Mouse (Mus musculus): ENCODE results near the gene Hspa12b. TPM values are rescaled to one million over a fixed set of nuclear protein-coding genes. Genes with fewer than 3 reads are reported as not detected.

The Hspa12b gene
- polyA plus RNA-seq, 1 experiment from 2014 or later: 6.3 TPM

- no peaks in the 10 kb centered on the region for H3K9me3 ChIP-seq (ENCODE audit: control insufficient read depth, low read length)
- H3K4me2 ChIP-seq (ENCODE audit: low read length): peak overlapping the region; percentile 47
- H3K4me1 ChIP-seq (ENCODE audit: control insufficient read depth in 2 of 2, insufficient read depth in 2 of 2, low read length in 2 of 2): peaks cover 11 to 19% of the 10 kb centered on the region in 2 experiments
- H3K27me3 ChIP-seq (ENCODE audit: control insufficient read depth, insufficient read depth, low read length): no peaks in the 10 kb centered on the region
- H3K27ac ChIP-seq (replicated peaks in 1 of 2; ENCODE audit: control insufficient read depth in 1 of 2, insufficient read depth in 1 of 2, low read depth in 2 of 2, low read length in 2 of 2): no peak overlapping the region
- H3K4me3 ChIP-seq (ENCODE audit: control insufficient read depth in 1 of 2, insufficient read depth in 1 of 2, low read depth in 1 of 2, low read length in 2 of 2): no peak overlapping the region
- peak overlapping the region; percentile 50; the same call in 1 of the 2 replicates for H3K9ac ChIP-seq (ENCODE audit: low read length)
- 67% methylated on average over 22 of the region's 22 CpGs for WGBS
- no peak for ATAC-seq (ENCODE audit: insufficient number of reproducible peaks, insufficient read depth, low FRiP score, low read depth)
- peaks cover 78% of the 10 kb centered on the region for H3K36me3 ChIP-seq (ENCODE audit: control insufficient read depth, insufficient read depth, low read length)
Measured at GRCm38 (mm10) chr2:131143007-131143780, 16.1 kb downstream of the Hspa12b start.

DNA sequence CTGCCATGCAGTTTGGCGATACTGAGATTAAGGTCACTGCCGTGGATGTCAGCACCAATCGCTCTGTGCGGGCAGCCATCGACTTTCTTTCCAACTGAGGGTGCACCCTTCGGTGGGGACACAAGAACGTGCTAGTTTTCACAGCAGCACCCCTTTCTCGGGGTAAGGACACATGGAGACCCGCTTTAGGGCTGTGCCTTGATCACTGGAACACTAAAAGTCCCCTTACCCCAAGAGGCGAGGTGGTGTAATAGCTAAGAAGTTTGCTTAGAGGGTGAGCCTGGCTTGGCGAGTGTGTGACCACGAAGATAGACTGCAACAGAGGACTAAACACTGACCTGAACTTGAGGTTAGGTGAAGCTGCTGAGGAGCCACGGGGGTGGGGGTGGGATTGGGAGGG is 18.0 kb downstream of the Hspa12b start:
- Histone ChIP-seq H3K4me3 (ENCODE audit: control insufficient read depth in 1 of 2, insufficient read depth in 1 of 2, low read depth in 1 of 2, low read length in 2 of 2) (no peak overlapping the region), H3K27ac (replicated peaks in 1 of 2; ENCODE audit: control insufficient read depth in 1 of 2, insufficient read depth in 1 of 2, low read depth in 2 of 2, low read length in 2 of 2) (no peak overlapping the region), H3K4me2 (ENCODE audit: low read length) (no peak overlapping the region), H3K36me3 (ENCODE audit: control insufficient read depth, insufficient read depth, low read length) (peaks cover 90% of the 10 kb centered on the region), H3K9me3 (ENCODE audit: control insufficient read depth, low read length) (no peaks in the 10 kb centered on the region), H3K4me1 (ENCODE audit: control insufficient read depth in 2 of 2, insufficient read depth in 2 of 2, low read length in 2 of 2) (peaks cover 8 to 12% of the 10 kb centered on the region in 2 experiments), H3K27me3 (ENCODE audit: control insufficient read depth, insufficient read depth, low read length) (no peaks in the 10 kb centered on the region), H3K9ac (ENCODE audit: low read length) (no peak overlapping the region)
- WGBS: 51% methylated on average over 13 of the region's 13 CpGs
- ATAC-seq (ENCODE audit: insufficient number of reproducible peaks, insufficient read depth, low FRiP score, low read depth): no peak

DNA sequence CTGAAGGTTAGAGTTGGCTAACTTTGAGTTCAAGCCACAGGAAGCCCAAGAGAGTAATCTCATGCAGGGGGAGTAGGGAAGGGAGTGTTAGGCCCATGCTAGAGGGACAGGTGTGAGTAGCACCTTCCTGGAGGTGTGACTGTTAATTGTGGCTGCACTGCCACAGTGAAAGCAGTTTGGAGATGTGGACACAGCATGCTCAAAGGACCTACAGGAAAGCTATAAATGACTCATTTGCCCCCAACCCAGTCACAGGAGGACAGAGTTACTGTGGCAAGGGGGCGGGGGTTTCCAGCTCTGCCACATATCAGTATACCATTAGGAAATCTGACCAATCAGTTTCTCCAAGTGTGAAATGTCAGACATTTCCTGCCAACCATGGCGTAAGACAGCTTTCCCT is 18.5 kb downstream of the Hspa12b start:
- WGBS: 80% methylated on average over 2 of the region's 2 CpGs
- H3K4me3 ChIP-seq (ENCODE audit: control insufficient read depth in 1 of 2, insufficient read depth in 1 of 2, low read depth in 1 of 2, low read length in 2 of 2): no peak overlapping the region
- H3K4me1 ChIP-seq (ENCODE audit: control insufficient read depth in 2 of 2, insufficient read depth in 2 of 2, low read length in 2 of 2): peaks cover 4 to 10% of the 10 kb centered on the region in 2 experiments
- H3K4me2 ChIP-seq (ENCODE audit: low read length): no peak overlapping the region
- H3K36me3 ChIP-seq (ENCODE audit: control insufficient read depth, insufficient read depth, low read length): peaks cover 94% of the 10 kb centered on the region
- no peak for ATAC-seq (ENCODE audit: insufficient number of reproducible peaks, insufficient read depth, low FRiP score, low read depth)
- no peak overlapping the region for H3K27ac ChIP-seq (replicated peaks in 1 of 2; ENCODE audit: control insufficient read depth in 1 of 2, insufficient read depth in 1 of 2, low read depth in 2 of 2, low read length in 2 of 2)
- H3K27me3 ChIP-seq (ENCODE audit: control insufficient read depth, insufficient read depth, low read length): no peaks in the 10 kb centered on the region
- H3K9ac ChIP-seq (ENCODE audit: low read length): no peak overlapping the region
- H3K9me3 ChIP-seq (ENCODE audit: control insufficient read depth, low read length): no peaks in the 10 kb centered on the region

DNA sequence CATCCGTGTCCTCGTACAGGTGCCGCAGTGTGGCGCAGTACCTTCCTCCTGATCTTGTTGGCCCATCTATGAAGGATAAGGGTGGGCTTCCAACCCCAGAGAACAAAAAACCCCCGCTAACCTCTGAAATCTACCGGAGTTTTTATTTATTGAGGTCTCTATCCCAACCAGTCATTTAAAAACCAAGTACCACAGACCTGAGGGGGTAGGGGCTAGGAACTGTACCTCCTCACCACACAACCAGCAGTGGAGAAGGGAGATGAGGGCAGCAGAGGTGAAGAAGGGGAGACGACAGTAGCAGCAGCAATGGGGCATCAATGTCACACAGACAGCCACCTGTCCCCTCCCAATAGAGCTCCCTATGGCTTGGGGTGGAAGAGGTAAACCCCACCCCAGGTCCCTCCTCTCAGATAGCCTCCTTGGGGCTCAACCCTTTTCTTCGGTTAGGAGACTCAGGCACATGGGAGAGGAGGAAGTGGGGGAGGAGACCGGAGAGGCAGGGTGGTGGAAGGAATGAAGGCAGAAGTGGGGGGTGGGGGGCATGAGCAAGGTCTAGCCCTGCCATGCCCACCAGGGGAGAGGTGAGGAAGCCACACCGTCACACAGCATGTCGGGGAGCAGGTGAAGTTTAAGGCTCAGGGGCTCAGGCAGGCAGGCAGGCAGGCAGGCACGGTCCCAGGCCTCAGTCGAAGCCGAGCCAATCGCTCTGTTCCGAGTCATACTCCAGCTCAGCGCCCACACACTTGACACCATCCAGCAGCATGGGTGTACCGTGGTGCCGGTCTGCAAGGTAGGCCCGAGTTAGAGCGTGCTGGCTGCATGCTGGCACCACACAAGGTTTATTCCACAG is 19.3 kb downstream of the Hspa12b start:
- H3K4me3 ChIP-seq (ENCODE audit: control insufficient read depth in 1 of 2, insufficient read depth in 1 of 2, low read depth in 1 of 2, low read length in 2 of 2): no peak overlapping the region
- no peak overlapping the region for H3K27ac ChIP-seq (replicated peaks in 1 of 2; ENCODE audit: control insufficient read depth in 1 of 2, insufficient read depth in 1 of 2, low read depth in 2 of 2, low read length in 2 of 2)
- 81% methylated on average over 21 of the region's 21 CpGs for whole genome bisulfite sequencing
- no peaks in the 10 kb centered on the region for H3K9me3 ChIP-seq (ENCODE audit: control insufficient read depth, low read length)
- no peak overlapping the region for H3K9ac ChIP-seq (ENCODE audit: low read length)
- peaks cover 96% of the 10 kb centered on the region for H3K36me3 ChIP-seq (ENCODE audit: control insufficient read depth, insufficient read depth, low read length)
- no peaks in the 10 kb centered on the region for H3K27me3 ChIP-seq (ENCODE audit: control insufficient read depth, insufficient read depth, low read length)
- no peak overlapping the region for H3K4me2 ChIP-seq (ENCODE audit: low read length)
- no peak for ATAC-seq (ENCODE audit: insufficient number of reproducible peaks, insufficient read depth, low FRiP score, low read depth)
- peaks cover 0 to 5% of the 10 kb centered on the region in 2 experiments; a peak in 1 of 4 replicates for H3K4me1 ChIP-seq (ENCODE audit: control insufficient read depth in 2 of 2, insufficient read depth in 2 of 2, low read length in 2 of 2)

GRCm38 (mm10) chr2:131147043-131147365 is 19.9 kb downstream of the Hspa12b start:
- Histone ChIP-seq H3K9me3 (ENCODE audit: control insufficient read depth, low read length) (no peaks in the 10 kb centered on the region), H3K4me3 (ENCODE audit: control insufficient read depth in 1 of 2, insufficient read depth in 1 of 2, low read depth in 1 of 2, low read length in 2 of 2) (no peak overlapping the region), H3K9ac (ENCODE audit: low read length) (no peak overlapping the region), H3K27ac (replicated peaks in 1 of 2; ENCODE audit: control insufficient read depth in 1 of 2, insufficient read depth in 1 of 2, low read depth in 2 of 2, low read length in 2 of 2) (no peak overlapping the region), H3K4me1 (ENCODE audit: control insufficient read depth in 2 of 2, insufficient read depth in 2 of 2, low read length in 2 of 2) (peaks cover 0 to 5% of the 10 kb centered on the region in 2 experiments; a peak in 1 of 4 replicates), H3K36me3 (ENCODE audit: control insufficient read depth, insufficient read depth, low read length) (peaks cover 96% of the 10 kb centered on the region), H3K4me2 (ENCODE audit: low read length) (no peak overlapping the region), H3K27me3 (ENCODE audit: control insufficient read depth, insufficient read depth, low read length) (no peaks in the 10 kb centered on the region)
- 90% methylated on average over 8 of the region's 8 CpGs for WGBS
- no peak for ATAC-seq (ENCODE audit: insufficient number of reproducible peaks, insufficient read depth, low FRiP score, low read depth)

DNA sequence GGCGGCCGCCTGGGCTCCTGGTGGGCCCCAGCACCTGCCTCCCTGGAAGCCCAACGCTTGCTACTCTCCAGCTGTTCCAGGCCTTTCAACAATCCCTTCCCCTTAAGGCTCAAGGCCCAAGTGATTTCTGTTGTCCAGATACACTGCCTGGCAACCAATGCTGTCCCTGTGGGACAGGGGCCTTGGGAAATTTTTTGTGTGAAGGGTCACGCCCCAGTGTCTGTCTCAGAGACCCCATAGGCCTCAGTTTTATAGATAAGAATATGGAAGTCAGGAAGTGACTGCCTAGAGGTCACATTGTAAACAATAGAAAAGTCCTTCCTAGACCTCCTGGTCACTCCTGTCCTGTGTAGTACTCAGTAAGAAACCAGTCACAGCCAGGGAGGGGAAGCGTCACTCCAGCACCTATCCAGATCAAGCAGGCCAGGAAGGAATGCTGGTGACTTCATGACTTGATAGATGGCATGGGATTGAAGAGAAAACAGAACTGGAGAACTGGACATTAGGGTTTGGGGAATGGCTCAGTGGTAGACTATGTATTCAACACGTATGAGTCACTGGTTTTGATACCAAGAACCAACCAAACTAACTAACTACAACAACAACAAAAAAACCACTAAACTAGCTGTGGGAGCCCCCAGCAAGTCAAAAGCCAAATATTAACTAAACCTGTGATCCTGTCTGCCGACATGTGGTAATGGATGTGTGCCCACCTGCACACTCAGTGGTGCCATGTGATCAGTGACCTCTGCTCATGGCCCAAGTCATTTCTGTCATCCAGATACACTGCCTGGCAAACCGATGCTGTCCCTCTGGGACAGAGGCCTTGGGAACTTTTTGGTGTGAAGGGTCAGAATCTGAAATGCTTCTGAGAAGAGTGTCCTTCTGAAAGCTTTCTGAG is 21.5 kb downstream of the Hspa12b start:
- Histone ChIP-seq H3K9ac (ENCODE audit: low read length) (no peak overlapping the region), H3K27me3 (ENCODE audit: control insufficient read depth, insufficient read depth, low read length) (no peaks in the 10 kb centered on the region), H3K36me3 (ENCODE audit: control insufficient read depth, insufficient read depth, low read length) (peaks cover 97% of the 10 kb centered on the region), H3K9me3 (ENCODE audit: control insufficient read depth, low read length) (no peaks in the 10 kb centered on the region), H3K4me1 (ENCODE audit: control insufficient read depth in 2 of 2, insufficient read depth in 2 of 2, low read length in 2 of 2) (peaks cover 0 to 2% of the 10 kb centered on the region in 2 experiments; a peak in 1 of 4 replicates), H3K4me2 (ENCODE audit: low read length) (no peak overlapping the region), H3K4me3 (ENCODE audit: control insufficient read depth in 1 of 2, insufficient read depth in 1 of 2, low read depth in 1 of 2, low read length in 2 of 2) (no peak overlapping the region), H3K27ac (replicated peaks in 1 of 2; ENCODE audit: control insufficient read depth in 1 of 2, insufficient read depth in 1 of 2, low read depth in 2 of 2, low read length in 2 of 2) (no peak overlapping the region)
- no peak for ATAC-seq (ENCODE audit: insufficient number of reproducible peaks, insufficient read depth, low FRiP score, low read depth)
- 68% methylated on average over 8 of the region's 8 CpGs for WGBS

DNA sequence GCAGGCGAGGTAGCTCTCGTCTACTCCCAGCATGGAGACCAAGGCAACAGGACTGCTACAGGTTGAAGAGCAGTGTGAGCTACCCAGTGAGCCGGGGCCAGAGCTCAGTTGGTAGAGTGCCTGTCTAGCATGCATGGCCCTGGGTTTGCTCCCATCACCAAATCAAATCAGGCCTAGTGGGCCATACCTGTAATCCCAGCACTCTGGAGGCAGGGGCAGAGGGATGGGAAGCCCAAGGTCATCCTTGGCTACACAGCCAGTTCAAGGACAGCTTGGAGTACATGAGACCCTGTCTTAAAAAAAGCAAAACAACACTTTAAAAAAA is 22.1 kb downstream of the Hspa12b start:
- Histone ChIP-seq H3K4me1 (ENCODE audit: control insufficient read depth in 2 of 2, insufficient read depth in 2 of 2, low read length in 2 of 2) (peaks cover 0 to 2% of the 10 kb centered on the region in 2 experiments; a peak in 1 of 4 replicates), H3K27me3 (ENCODE audit: control insufficient read depth, insufficient read depth, low read length) (no peaks in the 10 kb centered on the region), H3K9me3 (ENCODE audit: control insufficient read depth, low read length) (no peaks in the 10 kb centered on the region), H3K4me3 (ENCODE audit: control insufficient read depth in 1 of 2, insufficient read depth in 1 of 2, low read depth in 1 of 2, low read length in 2 of 2) (no peak overlapping the region), H3K4me2 (ENCODE audit: low read length) (no peak overlapping the region), H3K9ac (ENCODE audit: low read length) (no peak overlapping the region), H3K27ac (replicated peaks in 1 of 2; ENCODE audit: control insufficient read depth in 1 of 2, insufficient read depth in 1 of 2, low read depth in 2 of 2, low read length in 2 of 2) (no peak overlapping the region), H3K36me3 (ENCODE audit: control insufficient read depth, insufficient read depth, low read length) (peaks cover 92% of the 10 kb centered on the region)
- whole genome bisulfite sequencing: 91% methylated on average over 3 of the region's 3 CpGs
- no peak for ATAC-seq (ENCODE audit: insufficient number of reproducible peaks, insufficient read depth, low FRiP score, low read depth)

All from heart, embryonic 14.5 days (tissue).